Mouse (Mus musculus) left cerebral cortex, adult 11 months (tissue): ENCODE results near the gene Adrm1.

Experiments used
- DNase-seq: peaks from one replicate; pipeline ENCODE4 v3.0.0; 2022; ENCODE audit warnings: low spot score

Adrm1 gene

GRCm38 (mm10) chr2:180219145-180219943 lies 48.1 kb downstream of the Adrm1 start:
- DNase-seq: no peak

DNA sequence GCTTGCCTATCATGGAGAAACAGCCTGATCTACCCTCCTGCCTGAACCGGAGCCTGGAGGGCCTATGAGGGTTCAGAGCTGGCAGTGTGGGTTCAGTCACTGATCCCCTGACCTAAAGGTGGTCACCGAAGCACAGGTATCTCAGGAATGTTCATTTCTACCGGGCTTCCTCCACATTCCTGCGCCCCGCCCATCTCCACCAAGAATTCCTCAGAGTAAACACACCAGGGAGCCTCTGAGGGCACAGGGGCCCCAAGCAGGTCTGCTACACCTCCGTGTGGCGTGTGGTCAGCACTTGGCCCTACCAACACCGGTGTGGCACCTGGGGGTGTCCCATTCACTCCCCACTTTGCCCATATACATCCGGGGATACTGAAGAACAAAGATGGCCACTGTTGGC lies 48.9 kb downstream of the Adrm1 start:
- no peak for DNase-seq

DNA sequence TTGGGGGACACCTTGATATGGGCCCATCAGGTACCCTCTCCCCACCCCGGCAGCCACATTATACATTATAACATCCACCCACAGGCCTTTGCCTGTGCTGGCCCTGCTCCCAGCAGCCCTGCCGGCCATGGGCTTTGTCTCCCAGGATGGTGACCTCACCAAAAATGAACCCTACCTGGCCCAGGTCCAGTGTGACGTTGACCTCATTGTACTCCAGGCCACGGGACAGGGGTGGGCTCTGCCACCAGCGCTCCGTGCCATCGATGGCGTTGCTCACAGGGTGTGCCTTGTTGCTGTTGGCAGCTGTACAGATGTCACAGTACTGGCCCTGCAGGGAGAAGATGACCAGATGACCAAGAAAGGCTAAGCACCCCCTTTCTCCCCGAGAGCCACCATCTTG lies 49.8 kb downstream of the Adrm1 start:
- DNase-seq: no peak

DNA sequence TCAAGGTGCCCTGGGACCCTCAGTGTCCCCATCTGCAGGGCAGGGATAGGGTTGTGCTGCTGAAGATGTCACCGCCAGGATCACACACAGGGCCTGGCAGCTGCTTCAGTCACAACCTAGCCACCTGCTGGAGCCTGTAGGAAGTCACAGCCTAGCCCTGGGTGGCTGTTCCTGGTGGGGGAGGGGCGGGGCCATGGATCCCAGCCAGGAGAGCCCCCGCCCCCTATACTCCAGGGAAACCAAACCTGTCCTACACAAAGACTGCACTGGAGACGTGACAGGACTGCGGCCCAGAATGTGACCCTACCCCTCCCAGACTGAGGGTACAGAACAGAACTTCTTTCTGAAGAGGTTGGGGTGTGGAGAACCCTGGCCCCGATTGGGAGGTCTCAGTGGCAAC lies 51.0 kb downstream of the Adrm1 start:
- no peak for DNase-seq

DNA sequence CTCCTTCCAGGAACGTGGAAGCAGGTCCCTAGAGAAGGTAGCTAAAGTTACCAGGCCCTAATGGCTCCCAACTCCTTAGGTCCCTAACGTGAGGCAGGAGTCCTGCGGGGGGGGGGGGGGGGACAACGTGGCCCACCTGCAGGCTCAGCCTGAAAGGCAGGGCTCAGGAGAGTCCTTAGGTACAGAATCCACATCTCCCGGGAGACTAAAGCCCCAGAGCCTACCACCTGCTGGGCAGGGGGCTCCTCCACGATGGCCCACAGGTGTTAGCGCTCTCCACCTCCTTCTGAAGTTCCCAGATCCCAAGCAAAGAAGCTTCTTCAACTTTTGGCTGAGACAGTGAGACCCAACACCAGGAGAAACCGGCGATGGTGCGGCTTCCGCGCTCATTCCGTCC lies 53.4 kb downstream of the Adrm1 start:
- DNase-seq: no peak

DNA sequence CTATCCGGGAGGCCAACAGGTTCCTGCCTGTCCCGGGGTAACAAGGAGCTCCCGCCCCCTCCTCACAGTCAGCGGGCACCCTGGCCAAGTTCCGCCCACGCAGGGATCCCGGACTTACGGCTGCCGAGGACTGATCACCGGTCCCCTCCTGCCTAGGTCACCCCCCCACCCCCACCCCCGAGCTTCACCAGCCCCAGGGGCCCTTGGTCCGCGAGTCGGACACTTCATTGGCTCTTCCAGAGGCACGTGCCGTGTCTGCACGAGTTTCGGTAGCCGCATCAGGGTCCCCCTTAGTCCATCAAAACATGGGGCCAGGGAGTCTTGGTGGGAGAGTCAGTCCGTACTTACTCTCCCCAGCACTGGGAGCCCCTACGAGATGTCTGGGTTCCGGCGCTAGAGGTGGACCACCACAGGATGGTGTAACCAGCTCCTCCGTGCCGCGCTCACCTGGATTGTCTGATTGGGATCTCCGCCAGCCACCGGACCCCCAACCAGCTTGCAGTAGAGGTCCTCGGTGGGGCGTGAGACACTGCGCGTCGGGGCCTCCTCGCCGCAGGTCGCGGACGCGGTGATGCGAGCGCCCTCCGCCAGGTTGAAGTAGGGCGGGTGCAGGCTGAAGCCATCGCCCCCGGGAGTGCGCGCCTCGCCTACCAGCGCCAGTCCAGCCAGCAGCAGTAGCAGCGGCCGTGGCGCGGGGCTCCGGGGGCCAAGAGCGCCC lies 53.9 kb downstream of the Adrm1 start:
- DNase-seq: no peak
